Mouse (Mus musculus): ENCODE data around the gene Fitm2. TPM values are rescaled to one million over a fixed set of nuclear protein-coding genes. Genes with fewer than 3 reads are reported as not detected.

Fitm2 gene
- 8.3 TPM for polyA plus RNA-seq (2014; fragmentation: Illumina TruSeq; extraction: RNeasy Lipid Tissue Mini Kit (QIAGEN cat#74804); ENCODE audit: low read depth, low replicate concordance)

DNA sequence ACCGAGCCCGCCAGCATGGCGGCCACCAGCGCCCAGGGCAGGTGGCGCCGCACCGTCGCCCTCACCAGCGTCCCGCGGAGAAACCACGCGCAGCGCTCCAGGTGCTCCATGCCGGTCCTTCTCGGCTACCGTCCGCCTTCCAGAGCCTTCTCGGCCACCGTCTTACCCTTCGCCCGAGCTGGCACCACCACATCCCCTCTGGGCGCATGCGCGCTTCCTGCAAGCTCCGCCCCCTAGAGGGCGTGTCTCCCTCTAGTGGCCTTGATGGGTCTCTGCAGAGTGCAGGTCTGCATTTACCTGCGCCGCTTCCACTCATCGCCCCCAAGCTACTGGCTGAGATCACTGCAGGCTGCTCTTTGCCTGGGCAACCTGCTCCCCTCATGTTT is at the start of gene Fitm2:
Gene Fitm2, minus strand, starts transcription at position 164 of the 386 bp plus-strand sequence.

GRCm38 (mm10) chr2:163506300-163507004 is 34.0 kb upstream of the Fitm2 start, which contains the start of gene Hnf4a:
Gene Hnf4a, plus strand, starts transcription at chr2:163506808.

GRCm38 (mm10) chr2:163492018-163492417 is 19.6 kb upstream of the Fitm2 start, which contains the start of gene R3hdml:
Gene R3hdml, plus strand, starts transcription at chr2:163492318.

GRCm38 (mm10) chr2:163438246-163438618 is 34.2 kb downstream of the Fitm2 start, which contains the start of gene Gdap1l1:
Gene Gdap1l1, plus strand, starts transcription at chr2:163438476.

GRCm38 (mm10) chr2:163424597-163424996 is 47.8 kb downstream of the Fitm2 start, which contains the start of gene Oser1:
Gene Oser1, minus strand, starts transcription at chr2:163424697.

Other genes starting within 250 kb of the Fitm2 start
- 0.63 TPM for gene Jph2, start 74.6 kb downstream of the Fitm2 start, polyA plus RNA-seq (2014; fragmentation: Illumina TruSeq; extraction: RNeasy Lipid Tissue Mini Kit (QIAGEN cat#74804); ENCODE audit: low read depth, low replicate concordance)
- 77.9 TPM for gene Oser1, start 47.9 kb downstream of the Fitm2 start, polyA plus RNA-seq (2014; fragmentation: Illumina TruSeq; extraction: RNeasy Lipid Tissue Mini Kit (QIAGEN cat#74804); ENCODE audit: low read depth, low replicate concordance)
- gene Gdap1l1, start 34.2 kb downstream of the Fitm2 start, polyA plus RNA-seq (2014; fragmentation: Illumina TruSeq; extraction: RNeasy Lipid Tissue Mini Kit (QIAGEN cat#74804); ENCODE audit: low read depth, low replicate concordance): not detected
- not detected for gene R3hdml, start 19.7 kb upstream of the Fitm2 start, polyA plus RNA-seq (2014; fragmentation: Illumina TruSeq; extraction: RNeasy Lipid Tissue Mini Kit (QIAGEN cat#74804); ENCODE audit: low read depth, low replicate concordance)
- 152 TPM for gene Hnf4a, start 34.2 kb upstream of the Fitm2 start, polyA plus RNA-seq (2014; fragmentation: Illumina TruSeq; extraction: RNeasy Lipid Tissue Mini Kit (QIAGEN cat#74804); ENCODE audit: low read depth, low replicate concordance)
- gene Ttpal, start 129.7 kb upstream of the Fitm2 start, polyA plus RNA-seq (2014; fragmentation: Illumina TruSeq; extraction: RNeasy Lipid Tissue Mini Kit (QIAGEN cat#74804); ENCODE audit: low read depth, low replicate concordance): 29.0 TPM
- 687 TPM for gene Serinc3, start 172.5 kb upstream of the Fitm2 start, polyA plus RNA-seq (2014; fragmentation: Illumina TruSeq; extraction: RNeasy Lipid Tissue Mini Kit (QIAGEN cat#74804); ENCODE audit: low read depth, low replicate concordance)
- gene Pkig, start 185.8 kb upstream of the Fitm2 start, polyA plus RNA-seq (2014; fragmentation: Illumina TruSeq; extraction: RNeasy Lipid Tissue Mini Kit (QIAGEN cat#74804); ENCODE audit: low read depth, low replicate concordance): 26.8 TPM

All from sigmoid colon, adult 10 weeks (tissue).